Mouse (Mus musculus): ENCODE measurements around the gene Ube2o. TPM values are rescaled to one million over a fixed set of nuclear protein-coding genes. Genes with fewer than 3 reads are reported as not detected.

Gene Ube2o
- 28.0 and 33.6 TPM in 2 replicates for polyA plus RNA-seq (2012; rRNA removed)

DNA sequence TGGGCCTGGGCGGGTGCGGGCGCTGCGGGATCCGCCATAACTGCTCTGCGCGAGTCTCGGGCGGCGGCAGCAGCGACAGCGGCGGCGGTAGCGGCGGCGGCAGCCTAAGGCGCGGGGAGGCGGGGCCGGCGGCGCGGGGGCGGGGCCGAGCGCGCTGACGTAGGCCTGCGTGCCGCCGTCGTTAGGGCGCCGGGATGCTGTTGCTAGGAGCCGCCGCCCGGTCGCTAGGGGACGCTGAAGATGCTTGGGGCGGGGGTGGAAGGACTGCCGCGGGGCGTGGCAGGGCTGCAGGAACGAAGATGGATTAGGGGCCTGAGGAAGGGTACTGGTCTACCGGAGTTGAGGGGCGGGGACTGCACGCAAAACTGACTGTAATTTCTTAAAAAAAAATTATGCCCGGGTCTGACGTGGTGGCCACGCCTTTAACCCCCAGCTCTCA lies at the start of gene Ube2o:
Gene Ube2o (minus strand): TSS at position 72 of the 439 bp plus-strand sequence.

DNA sequence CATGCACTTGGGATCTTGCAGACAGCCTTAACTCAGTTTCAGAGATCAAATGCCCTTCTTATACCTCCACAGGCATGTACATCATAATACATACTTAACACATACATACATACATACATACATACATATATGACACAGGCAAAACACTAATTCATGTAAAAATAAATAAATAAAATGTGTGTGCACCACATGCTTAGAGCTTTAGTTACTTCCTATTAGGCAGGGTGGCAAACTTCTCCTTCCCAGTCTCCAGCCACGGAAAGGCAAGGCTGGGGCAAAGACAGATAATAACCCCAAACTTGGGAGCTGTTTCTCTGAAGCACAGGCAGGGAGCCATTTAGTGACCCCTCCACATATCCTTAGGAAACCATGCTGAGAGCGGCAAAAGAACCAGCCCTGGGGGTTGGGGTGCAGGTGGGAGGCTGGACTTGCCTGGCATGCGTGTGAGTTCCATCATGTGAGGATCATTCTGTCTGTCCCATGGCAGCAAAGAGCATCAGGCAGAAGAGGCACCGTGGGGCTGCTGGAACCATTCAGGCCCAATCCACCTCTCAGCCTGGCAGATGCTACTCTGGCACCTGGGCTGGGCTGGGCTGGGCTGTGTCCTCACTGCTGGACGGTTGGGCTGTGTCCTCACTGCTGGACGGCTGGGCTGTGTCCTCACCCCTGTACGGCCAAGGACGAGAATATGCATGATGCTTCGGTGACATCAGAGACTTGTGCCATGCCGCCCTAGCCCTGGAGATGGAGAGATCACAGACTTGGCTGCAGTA lies 45.2 kb upstream of the Ube2o start, which contains the start of gene Rhbdf2:
Gene Rhbdf2 (minus strand): TSS at position 721 of the 773 bp plus-strand sequence.

DNA sequence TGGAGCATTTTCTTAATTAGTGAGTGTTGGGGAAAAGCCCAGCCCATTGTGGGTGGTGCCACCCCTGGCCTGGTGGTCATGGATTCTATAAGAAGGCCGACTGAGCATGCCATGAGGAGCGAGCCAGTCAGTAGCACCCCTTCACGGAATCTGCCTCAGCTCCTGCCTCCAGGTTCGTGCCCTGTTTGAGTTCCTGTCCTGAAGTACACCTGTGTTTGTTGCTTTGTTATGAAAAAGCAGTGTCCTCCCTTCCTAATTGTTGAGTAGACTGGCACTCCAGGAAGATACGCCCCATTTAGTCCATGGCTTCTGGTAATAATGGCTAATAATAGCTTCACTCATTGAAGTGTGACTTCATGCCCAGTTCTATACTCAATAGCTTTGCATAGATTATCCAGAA lies 5.1 kb upstream of the Ube2o start, which contains the start of gene Aanat:
Gene Aanat (plus strand): TSS at position 123 of the 400 bp plus-strand sequence.

DNA sequence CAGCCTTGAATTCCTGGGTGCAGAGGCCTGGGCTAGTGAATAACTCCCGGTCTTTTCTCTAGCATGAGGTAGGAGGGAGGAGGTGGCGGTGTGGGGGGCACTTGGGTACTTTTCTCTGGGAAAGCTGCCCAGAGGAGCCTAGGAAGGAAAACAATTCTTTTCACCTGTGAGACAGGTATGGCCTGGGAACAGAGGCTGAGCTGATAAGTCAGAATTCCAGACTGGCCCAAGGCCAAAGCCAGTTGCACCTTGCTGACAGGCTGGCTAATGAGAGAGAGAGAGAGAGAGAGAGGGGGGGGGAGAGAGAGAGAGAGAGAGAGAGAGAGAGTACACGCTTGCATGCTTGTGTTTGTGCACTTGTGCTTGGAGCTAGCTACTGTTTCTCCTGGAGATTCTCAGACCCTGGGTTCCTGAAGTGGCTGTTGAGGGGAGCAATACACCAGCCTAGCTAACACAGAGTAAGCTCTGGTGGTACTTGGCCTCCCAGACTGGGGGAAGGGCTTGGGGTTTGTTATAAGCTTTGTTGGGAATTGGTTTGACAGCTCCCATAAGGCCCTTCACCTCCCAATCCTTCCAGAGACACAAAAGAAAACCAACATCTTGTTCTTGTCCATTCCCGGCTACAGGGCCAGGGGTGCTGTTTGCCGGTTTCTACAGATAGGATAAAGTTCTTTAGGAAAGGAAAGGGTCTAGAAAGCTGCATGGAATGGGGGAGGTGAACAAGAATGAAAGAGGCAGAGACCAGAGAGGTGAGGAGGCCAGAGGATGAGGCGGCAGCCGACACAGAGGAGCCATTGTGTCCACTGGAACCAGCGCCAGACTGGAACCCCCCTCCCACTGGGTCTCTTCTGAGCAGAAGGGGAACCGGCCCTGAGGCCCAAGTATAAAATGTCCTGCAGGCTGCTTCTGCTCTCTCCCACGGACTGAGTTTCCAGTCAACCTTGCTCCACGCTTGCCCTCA lies 50.8 kb downstream of the Ube2o start, which contains the start of gene Sphk1:
Gene Sphk1 (plus strand): TSS at position 739 of the 961 bp plus-strand sequence.

DNA sequence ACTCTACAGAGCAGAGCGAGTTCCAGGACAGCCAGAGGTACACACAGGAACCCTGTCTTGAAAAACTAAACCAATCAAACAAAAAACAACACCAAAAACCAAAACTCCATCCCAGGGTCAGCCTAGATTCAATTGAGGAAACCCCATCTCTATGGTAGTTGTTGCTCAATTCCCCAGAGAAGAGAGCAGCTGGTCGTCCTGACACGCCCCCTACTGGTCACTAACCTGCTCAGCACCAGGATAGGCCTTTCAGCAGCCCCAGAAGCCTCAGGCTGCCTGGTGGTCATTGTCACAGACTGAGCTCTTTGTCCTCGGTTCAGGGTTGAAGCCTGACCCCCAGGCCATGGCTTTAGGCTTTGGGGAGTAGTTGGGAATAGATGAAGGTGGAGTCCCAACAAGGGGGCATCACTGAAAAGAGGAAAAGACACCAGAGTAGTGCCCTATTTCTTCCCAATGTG lies 87.4 kb downstream of the Ube2o start, which contains the start of gene Prpsap1:
Gene Prpsap1 (minus strand): TSS at position 408 of the 458 bp plus-strand sequence.

Other genes with a start within 250 kb of the Ube2o start
- gene Foxj1, start 246.0 kb downstream of the Ube2o start, polyA plus RNA-seq (2012; rRNA removed): 0.94 and 1.0 TPM in 2 replicates
- gene Rnf157, start 168.4 kb downstream of the Ube2o start, polyA plus RNA-seq (2012; rRNA removed): 0.58 and 0.62 TPM in 2 replicates
- gene Ubald2, start 147.4 kb downstream of the Ube2o start, polyA plus RNA-seq (2012; rRNA removed): 57.3 and 67.7 TPM in 2 replicates
- gene Qrich2, start 115.2 kb downstream of the Ube2o start, polyA plus RNA-seq (2012; rRNA removed): not detected in 2 replicates
- 17.9 and 25.5 TPM in 2 replicates for gene Prpsap1, start 87.2 kb downstream of the Ube2o start, polyA plus RNA-seq (2012; rRNA removed)
- gene Sphk1, start 50.5 kb downstream of the Ube2o start, polyA plus RNA-seq (2012; rRNA removed): 21.8 and 21.9 TPM in 2 replicates
- not detected in 2 replicates for gene Aanat, start 5.0 kb upstream of the Ube2o start, polyA plus RNA-seq (2012; rRNA removed)
- 7.1 and 8.3 TPM in 2 replicates for gene Rhbdf2, start 45.6 kb upstream of the Ube2o start, polyA plus RNA-seq (2012; rRNA removed)
- gene Prcd, start 72.1 kb upstream of the Ube2o start, polyA plus RNA-seq (2012; rRNA removed): 0.07 and 0.17 TPM in 2 replicates
- 0.38 and 0.50 TPM in 2 replicates for gene Cygb, start 72.9 kb upstream of the Ube2o start, polyA plus RNA-seq (2012; rRNA removed)
- gene St6galnac1, start 194.1 kb upstream of the Ube2o start, polyA plus RNA-seq (2012; rRNA removed): not detected in 2 replicates
- 0.93 and 1.1 TPM in 2 replicates for gene Mxra7, start 246.6 kb upstream of the Ube2o start, polyA plus RNA-seq (2012; rRNA removed)

Data from liver, embryonic 14 days (tissue).